Mouse (Mus musculus) lung, postnatal 0 days (tissue): Measurements from ENCODE around the gene Prrg2.

ENCODE experiments used
- CTCF ChIP-seq: IDR thresholded peaks from 2 replicates; pipeline ENCODE4 v1.5.1; 2016; ENCODE audit warnings: antibody characterized with exemption, mild to moderate bottlenecking
- EP300 ChIP-seq: IDR thresholded peaks from 2 replicates; pipeline ENCODE4 v1.6.1; 2016; ENCODE audit warnings: antibody characterized with exemption, mild to moderate bottlenecking, control low read depth

DNA sequence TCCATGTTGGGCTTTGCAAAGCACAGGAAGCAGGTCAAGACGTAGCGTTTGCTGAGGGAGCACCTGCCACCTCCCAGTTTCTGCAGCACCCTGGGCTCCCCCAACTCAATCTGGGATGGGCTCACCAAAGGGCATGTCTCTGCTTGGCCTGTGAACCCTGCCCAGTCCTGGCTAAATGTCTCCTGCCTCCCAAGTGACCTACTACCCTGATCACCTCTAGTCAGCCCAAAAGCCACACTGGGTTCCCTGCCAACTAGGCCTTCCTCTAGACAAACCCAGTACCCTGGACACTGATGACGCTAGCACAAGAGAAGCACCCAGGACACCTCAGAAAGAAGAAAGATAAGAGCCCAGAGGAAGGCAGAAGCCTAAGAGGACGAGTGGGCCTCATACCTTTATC, 49.7 kb downstream of the Prrg2 start:
- TF ChIP-seq CTCF (no peak), EP300 (no peak)
